Mouse (Mus musculus) ES-CJ7 (cell line): ENCODE results near the gene Abcc1.

Source experiments
- DNase-seq: peaks from one replicate; pipeline ENCODE4 v3.0.0; 2011; ENCODE audit warnings: low read depth, low spot score

Abcc1 gene

GRCm38 (mm10) chr16:14376352-14376751, 15.0 kb downstream of the Abcc1 start:
- no peak for DNase-seq

GRCm38 (mm10) chr16:14377321-14377720, 16.0 kb downstream of the Abcc1 start:
- DNase-seq, result no peak

GRCm38 (mm10) chr16:14378654-14379053, 17.3 kb downstream of the Abcc1 start:
- DNase-seq, result no peak

- DNase-seq, result no peak
Measured at GRCm38 (mm10) chr16:14379888-14380287, 18.5 kb downstream of the Abcc1 start.

- DNase-seq, result no peak
Measured at GRCm38 (mm10) chr16:14381061-14381665, 19.8 kb downstream of the Abcc1 start.

DNA sequence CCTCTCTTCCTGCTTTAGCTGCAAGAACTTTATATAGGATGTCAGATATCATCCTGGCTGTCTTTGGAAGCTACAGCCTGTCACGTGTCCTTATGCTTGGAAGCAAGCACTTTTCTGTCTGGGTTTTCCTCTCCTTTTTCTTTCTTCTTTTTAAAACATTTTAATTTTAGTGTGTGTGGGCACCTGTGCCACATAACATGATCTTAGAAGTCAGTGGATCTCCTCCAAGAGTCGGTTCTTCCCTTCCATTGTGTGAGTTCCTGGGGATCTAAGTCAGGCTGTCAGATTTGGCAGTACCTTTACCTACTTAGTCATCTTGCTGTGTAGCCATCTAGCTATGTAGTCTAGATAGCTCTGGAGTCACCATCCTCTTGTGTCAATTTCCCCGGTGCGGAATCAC, 37.9 kb downstream of the Abcc1 start:
- no peak for DNase-seq

- no peak for DNase-seq
Measured at GRCm38 (mm10) chr16:14403507-14403906, 42.1 kb downstream of the Abcc1 start.

DNA sequence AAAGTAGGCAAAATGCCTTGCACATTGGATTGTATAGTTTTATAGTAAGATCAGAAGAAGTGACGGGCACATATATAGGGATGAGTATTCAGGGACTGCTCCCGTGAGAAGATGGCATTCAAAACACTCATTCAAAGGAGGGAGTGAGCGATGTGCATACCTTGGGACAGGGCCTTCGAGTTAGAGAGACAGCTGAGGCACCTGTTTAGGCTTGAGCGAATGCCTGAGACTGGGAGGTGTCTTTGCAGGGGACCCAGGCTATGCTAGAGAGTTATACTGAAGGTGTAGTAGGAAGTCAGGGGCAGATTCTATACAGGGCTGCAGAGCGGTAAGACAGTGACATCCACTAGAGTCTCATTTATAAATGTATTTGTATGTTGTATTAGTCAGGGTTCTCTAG, 44.3 kb downstream of the Abcc1 start:
- no peak for DNase-seq

- DNase-seq, result no peak
Measured at GRCm38 (mm10) chr16:14409124-14409523, 47.8 kb downstream of the Abcc1 start.

DNA sequence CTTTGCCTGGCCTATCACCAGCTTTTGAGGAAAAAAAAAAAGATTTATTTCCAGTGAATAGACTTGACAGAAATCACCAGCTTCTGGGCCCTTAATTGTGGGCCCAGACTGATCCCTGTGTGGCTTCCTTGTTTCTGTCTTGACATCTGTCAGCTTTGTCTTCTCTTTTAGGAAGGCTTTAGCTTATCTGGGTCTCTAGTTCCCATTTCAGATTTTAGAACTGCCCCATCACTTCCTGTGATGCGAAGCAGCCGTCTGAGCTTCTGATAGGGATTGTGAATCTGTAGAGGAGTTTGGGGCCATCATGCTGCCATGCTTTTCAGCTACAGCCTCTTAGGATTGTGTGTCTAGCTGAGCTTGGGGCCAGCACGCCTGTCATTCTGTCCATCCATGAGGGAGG, 48.4 kb downstream of the Abcc1 start:
- DNase-seq, result no peak

DNA sequence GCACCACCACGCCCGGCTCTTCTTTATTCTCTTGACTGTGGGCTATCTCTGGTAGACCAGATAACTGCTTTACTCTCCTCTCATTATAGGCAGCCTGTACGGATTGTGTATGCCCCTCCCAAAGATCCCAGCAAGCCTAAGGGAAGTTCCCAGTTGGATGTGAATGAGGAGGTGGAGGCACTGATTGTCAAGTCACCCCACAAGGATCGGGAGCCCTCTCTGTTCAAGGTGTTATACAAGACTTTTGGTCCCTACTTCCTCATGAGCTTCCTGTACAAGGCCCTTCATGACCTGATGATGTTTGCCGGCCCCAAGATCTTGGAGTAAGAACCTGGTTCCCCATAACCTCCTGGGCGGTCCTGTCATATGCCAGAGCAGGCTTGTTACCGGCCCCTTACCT, 49.3 kb downstream of the Abcc1 start:
- no peak for DNase-seq

DNA sequence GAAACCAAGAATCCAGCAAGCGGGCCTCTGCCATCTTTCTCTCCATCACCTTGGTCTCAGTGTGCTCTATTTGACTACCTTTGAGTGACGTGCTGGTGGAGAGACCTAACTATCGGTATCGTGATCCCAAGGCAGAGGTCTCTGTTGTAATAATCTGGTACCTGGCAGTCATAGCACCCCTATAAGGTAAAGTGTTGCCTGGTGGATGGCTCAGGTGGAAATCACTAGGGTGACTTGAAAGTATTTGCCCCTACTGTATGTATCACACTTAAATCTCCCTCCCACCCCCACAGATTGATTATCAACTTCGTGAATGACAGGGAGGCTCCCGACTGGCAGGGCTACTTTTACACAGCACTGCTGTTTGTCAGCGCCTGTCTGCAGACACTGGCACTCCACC, 49.8 kb downstream of the Abcc1 start:
- no peak for DNase-seq

DNA sequence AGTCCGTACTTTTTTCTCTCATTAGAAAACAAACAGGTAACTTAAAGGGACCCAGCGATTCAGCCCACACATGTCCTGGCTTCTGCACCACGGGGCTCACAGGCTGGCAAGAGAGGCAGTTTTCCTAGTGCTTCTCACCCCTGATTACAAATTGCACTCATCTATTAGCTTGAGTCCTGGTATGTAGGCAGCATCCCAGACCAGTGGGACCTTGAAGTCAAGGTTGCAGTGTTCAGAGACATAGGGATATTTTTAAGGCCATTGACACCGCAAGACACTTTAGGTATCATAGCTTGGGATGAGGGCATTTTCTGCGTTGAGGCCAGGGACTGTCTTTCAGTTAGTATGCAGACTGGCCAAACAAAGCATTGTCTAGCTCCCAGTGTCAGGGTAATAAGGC, 51.2 kb downstream of the Abcc1 start:
- DNase-seq, result no peak

DNA sequence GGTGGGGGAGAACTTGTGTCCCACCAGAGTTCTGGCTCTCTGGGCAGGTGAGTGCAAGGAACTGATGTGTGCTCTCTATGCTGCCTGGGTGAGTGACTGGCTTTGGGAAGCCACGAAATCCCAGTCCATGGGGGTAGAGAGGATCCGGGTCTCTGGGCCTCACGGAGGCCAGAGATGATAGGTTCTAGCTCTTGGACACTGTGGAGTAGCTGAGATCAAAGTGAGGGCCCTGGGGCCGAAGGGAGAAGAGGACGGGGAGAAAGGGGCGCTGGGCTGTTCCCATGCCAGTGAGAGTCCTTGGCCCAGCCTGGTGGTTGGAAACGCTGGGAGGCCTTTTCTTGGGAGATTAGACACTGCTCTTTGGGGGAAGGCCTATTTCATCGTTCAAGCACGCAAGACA, 53.8 kb downstream of the Abcc1 start:
- DNase-seq, result no peak

DNA sequence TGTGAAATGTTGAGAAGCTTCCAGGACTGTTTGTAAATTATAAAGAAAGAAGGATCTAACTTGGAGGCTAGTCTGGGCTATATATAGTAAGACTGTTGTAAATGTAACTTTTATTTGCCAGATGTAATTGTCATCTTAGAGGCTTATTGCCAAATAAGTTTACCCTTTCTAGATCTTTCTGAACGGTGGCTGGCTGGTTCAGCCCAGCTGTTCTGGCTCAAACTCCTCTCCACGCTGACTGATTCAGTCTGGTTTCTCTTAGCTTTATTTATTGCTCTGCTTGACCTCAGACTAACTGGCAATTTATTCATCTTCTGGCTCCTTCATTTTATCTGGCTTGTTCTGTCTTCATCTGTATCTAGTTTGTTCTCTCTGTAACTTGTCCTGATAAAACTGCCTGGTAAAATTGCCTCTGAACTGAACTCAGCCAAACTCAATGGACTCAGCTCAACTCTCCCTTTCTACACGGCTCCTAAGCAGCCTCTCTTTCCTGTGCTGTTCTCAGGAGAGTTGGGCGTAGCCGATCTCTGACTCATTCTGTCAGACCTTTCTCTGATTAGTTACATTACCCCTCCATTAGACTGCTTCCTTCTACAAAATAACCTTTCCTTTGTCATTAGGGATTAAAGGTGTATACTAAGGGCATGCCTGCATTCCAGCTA, 55.7 kb downstream of the Abcc1 start:
- no peak for DNase-seq

GRCm38 (mm10) chr16:14420496-14421132, 59.3 kb downstream of the Abcc1 start:
- DNase-seq, result no peak

DNA sequence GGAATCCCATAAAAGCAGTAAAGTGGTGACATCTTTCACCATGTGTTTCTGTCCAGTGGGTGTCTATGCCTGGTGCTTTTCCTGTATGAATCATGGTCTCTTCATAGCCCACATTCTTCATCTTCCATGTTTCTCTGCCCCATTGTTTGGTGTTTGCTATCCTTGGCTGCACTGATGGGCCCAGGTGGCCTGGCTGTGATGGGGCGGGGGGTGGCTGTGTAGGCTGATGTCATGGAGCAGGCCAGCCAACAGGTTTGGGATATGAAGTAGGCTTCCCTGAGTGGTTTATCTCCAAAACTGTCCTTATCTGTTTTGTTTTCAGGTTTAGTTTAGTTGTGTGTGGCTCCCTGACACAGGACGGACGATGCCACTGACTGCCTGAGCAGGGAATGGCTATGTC, 60.7 kb downstream of the Abcc1 start:
- DNase-seq, result no peak

- no peak for DNase-seq
Measured at GRCm38 (mm10) chr16:14429371-14429770, 68.0 kb downstream of the Abcc1 start.

DNA sequence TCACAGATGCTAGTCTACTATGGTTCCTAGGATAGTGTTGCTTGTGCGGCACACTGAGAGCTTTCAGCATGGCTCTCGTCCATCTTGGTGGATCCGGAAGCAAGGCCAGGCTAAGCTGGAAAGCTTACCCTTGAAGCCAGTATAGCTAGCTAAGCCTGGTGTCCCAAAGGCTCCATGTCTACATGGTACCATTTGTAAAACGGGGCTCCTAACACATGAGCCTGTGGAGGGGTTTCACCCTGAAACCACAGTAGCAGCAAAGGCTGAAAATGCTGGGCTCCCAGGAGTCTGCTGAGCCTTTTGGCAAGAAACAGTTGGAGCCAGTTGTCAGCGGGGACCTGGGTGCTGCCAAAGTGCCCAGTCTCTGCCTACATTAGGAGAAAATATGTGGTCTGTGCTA, 71.6 kb downstream of the Abcc1 start:
- DNase-seq, result no peak

GRCm38 (mm10) chr16:14435526-14435925, 74.2 kb downstream of the Abcc1 start:
- DNase-seq, result no peak

DNA sequence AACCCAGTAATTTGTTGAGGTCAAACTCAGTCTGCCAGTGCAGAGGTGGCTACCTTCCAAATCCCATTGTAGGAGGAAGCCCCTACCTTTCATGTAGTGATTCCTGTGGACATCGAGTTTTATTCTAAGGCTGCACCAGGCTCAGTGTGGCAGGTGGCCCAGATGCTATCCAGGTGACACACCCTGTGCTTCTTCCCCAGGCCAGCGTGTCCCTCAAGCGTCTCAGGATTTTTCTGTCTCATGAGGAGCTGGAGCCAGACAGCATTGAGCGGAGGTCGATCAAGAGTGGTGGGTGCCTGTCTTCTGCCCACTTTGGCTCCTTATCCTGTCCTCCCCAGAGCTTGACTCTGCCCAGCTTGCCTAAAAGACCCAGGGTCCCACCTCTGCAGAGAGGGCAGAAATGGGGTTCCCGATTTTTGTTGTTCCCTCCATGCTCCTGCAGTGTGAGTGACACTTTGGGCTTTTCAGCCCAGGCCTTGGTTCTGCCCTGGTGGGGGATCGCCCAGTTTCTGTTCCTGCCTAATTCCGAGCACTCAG, 76.2 kb downstream of the Abcc1 start:
- DNase-seq, result no peak

- no peak for DNase-seq
Measured at GRCm38 (mm10) chr16:14438561-14438960, 77.2 kb downstream of the Abcc1 start.

- no peak for DNase-seq
Measured at GRCm38 (mm10) chr16:14439081-14439480, 77.7 kb downstream of the Abcc1 start.
